Mouse (Mus musculus) olfactory bulb, adult 2 months (tissue): ENCODE measurements around the gene Ndufa11.

Experiments
- CTCF ChIP-seq: fragments of 200-500 bp; IDR thresholded peaks from 2 replicates; pipeline ENCODE4 v1.5.1; 2012; ENCODE audit warnings: low read depth, mild to moderate bottlenecking, low read length, moderate library complexity; ENCODE audit not compliant: insufficient read depth
- POLR2A ChIP-seq: fragments of 200-500 bp; IDR thresholded peaks from 2 replicates; pipeline ENCODE4 v1.6.1; 2012; ENCODE audit warnings: mild to moderate bottlenecking, low read depth, low read length, moderate library complexity; ENCODE audit not compliant: insufficient read depth

DNA sequence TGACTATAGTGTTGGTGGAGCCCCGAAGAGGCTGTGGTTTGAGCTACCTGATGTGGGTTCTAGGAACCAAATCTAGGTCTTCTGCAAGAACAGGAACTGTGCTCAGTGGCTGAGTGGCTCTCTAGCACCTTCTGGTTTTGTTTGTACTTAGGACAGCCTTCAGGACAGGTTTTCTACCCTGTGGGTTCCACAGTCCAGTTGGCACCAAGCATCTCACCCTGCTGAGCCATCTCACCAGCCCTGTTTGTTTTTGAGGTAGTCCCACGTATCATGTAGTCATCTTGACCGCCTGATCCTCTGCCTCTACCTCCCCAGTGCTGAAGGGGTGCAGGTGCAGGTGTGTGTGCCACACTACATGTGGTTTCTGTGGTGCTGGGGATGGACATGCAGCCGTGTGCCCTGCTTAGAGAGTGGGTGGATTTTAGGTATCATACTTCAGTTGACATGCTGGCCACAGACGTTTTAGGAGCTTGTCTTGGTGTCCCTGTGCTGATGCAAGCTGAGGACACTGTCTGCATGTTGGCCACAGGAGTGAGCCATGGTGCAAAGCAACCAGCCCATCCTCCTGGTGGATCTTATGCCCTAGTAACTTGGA, 33.9 kb upstream of the Ndufa11 start:
- TF ChIP-seq CTCF (no peak), POLR2A (no peak)
